Mouse (Mus musculus) skeletal muscle tissue, adult 2 months (tissue): ENCODE results near the gene St6galnac3.

Experiments
- DNase-seq: peaks from one replicate; pipeline ENCODE4 v3.0.0-alpha.2; 2012; ENCODE audit warnings: low read depth, low spot score

The St6galnac3 gene

GRCm38 (mm10) chr3:153291406-153292045 is 433.4 kb downstream of the St6galnac3 start:
- no peak for DNase-seq

- no peak for DNase-seq
Measured at GRCm38 (mm10) chr3:153289971-153290370, 435.0 kb downstream of the St6galnac3 start.

GRCm38 (mm10) chr3:153287564-153287963 is 437.4 kb downstream of the St6galnac3 start:
- DNase-seq: no peak

DNA sequence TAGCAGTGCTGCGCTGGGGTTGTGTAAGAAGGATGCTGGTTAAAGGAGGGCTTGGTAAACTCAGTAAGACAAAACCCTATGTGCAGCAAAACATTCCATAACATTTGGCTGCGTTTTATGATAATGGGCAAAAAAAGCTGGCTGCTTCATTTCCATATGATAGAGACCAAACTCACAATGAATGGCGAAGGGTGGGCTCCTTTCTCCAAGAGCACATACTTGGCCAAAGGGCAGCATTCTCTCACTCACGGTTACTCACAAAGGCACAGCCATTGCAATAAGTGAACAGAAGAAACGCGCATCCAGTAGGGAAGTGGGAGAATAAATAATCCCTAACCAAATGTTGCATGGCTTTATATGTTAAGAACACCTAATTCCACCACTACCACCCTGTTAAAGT is 437.9 kb downstream of the St6galnac3 start:
- no peak for DNase-seq

- no peak for DNase-seq
Measured at GRCm38 (mm10) chr3:153282123-153282765, 442.7 kb downstream of the St6galnac3 start.

DNA sequence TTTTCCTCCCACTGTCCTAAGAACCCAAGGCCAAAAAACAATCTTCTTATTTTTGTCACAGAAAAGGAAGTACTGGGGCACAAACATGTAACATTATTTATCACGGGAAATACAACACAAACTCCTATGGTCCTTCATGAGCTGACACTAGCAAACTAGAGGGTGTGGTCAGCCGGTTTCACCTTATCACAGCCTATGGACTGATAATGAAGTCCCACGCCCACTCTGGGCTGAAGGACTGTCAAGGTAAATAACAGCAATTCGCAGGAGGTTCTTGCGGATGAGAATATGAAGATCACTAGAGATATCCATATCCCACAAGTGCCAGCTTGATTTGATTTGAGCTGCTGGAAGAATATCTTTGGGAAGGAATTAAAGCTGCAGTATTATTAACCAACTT is 446.7 kb downstream of the St6galnac3 start:
- DNase-seq: no peak

GRCm38 (mm10) chr3:153277389-153277999 is 447.5 kb downstream of the St6galnac3 start:
- no peak for DNase-seq

DNA sequence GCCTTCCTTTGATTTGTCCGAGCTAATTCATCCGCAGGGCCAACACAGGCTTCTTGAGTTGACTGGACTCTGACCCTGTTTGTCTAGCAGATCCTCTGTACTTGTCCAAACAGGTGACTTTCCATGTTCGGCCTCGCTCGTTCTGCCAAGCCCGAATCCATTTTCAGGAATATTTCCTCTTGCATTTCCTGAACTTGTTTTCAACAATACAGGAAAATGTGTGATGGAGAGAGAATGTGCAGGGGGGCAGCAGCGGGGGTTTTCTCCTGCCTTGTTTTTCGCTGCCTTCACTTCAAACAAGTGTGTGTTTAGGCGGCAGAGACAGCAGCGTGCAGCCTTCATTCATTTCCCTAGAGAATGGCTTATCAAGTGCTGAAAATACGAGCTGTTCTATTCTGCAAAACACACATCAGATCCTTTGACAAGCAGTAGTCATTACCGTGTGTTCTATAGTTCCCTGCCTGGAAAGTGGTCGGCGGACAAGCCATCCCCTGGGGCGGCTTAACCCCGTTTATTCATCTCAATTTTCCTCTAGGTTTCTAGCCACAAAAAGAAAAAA is 448.1 kb downstream of the St6galnac3 start:
- DNase-seq: no peak

DNA sequence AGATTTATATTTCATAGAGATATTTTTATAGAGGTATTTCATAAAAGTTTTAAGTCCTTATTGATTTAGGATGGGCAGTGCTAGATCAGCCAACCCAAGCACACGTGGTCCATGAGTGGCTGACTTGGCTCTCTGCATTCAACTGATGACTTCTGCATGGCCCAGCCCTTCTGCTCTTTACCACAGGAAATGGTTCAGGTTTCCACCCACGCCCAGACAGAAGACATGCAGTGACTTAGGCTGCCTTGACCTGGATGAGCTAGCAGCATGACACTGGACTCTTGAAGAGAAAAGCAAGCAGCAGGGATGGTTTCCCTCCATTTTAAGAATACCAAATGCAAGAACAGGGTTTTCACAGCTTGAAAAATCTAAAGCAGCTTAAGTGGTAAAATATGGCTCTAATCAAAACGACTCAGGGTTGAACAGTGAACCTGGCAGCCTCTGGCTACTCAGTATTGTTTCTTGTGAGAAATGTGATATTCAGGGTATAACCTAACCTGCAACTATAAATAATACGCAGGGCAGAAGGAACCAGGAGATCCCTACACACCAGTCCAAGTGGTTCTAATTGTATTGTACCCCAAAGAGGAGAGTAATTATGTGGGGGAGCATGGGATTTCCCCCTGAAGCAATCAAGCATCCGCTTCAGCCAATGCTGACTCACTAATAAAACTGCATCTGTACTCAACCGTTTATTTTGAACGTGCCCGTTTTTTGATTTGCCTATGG is 448.7 kb downstream of the St6galnac3 start:
- DNase-seq: no peak

- DNase-seq: no peak
Measured at GRCm38 (mm10) chr3:153272241-153272640, 452.7 kb downstream of the St6galnac3 start.

GRCm38 (mm10) chr3:153267397-153267796 is 457.6 kb downstream of the St6galnac3 start:
- no peak for DNase-seq

DNA sequence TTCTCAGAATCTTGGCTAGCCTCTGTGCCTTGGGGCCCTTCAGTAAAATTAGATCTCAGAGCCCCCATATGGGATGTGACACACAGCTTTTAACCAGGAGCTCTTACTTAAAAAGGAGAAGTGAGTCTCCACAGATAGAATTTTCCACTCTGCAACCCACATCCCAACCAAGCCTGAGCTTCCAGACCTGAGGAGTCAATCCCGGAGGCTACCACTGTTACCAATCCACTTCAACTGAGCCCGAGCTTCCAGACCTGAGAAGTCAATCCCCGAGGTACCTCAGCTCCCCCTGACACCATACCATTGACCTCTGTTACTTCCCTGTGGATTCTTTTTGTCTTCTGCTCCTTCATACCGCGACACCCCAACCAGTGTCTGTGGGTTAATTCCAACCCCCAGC is 463.0 kb downstream of the St6galnac3 start:
- DNase-seq: no peak

GRCm38 (mm10) chr3:153260225-153260933 is 464.6 kb downstream of the St6galnac3 start:
- DNase-seq: no peak

- DNase-seq: no peak
Measured at GRCm38 (mm10) chr3:153255910-153256309, 469.1 kb downstream of the St6galnac3 start.

DNA sequence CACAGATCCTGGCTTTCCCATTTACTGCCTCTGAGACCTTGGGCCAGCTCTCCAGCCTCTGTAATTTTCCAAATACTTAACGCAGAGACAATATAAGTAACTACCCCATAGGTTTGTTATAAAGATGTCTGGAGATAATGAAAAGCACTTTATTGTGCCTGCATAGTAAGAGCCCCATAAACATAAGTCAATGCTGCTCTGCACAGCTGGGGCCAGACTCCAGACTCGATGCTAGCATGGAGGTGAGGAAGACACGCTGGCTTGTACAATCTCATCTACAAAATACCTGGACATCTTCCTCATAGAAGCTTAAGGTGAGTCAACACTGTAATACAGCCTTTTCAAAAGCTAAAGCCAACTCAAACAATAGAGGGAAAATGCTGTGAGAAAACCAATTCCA is 473.3 kb downstream of the St6galnac3 start:
- DNase-seq: no peak

DNA sequence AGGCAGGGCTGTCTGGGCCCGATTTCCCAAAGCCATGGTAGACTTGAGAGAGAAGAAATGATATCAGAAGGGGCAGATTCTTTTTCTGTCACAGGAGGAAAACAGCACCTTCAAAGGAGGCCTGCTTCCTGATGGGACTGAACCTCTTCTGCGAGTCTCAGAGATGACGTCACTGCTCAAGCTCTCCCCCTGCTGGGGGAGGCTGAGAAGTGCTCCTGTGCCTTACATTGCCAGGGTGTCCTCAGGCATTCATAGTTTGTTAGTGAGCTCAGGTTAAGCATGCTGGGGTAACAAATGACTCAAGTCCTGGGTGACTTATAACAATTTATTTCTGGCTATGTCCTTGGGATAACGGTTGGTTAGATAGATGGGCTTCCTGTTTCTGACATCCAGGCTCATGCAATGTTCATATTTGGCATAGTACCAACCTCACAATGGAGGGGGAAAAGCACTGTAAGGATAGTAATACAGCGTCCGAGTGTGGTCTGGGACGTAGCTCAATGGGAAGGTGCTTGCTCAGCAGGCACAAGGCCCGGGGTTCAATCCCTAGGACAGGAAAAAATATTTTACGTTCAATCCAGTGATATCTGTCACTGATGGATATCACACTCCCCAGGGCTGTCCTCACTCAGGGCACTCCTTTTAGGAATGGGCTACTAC is 474.2 kb downstream of the St6galnac3 start:
- DNase-seq: peak; percentile 44

- no peak for DNase-seq
Measured at GRCm38 (mm10) chr3:153248866-153249265, 476.1 kb downstream of the St6galnac3 start.

DNA sequence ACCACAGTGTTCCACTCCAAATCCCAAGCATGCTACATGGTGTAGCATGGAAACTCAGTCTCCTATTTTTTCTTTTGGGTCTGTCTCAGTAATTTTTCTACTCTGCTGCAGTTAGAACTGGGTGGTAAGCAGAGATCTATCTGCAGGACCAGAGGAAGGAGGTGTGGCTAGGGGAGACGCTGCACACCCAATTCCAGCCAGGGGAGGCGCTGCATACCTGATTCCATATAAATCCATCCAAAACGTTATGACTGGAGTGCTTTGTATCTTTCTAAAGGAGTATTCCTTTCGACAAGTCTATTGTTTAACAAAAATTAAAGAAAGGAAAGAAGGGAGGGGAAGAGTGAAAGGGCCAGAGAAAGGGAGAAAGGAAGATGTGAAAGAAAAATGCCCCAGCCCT is 476.9 kb downstream of the St6galnac3 start:
- DNase-seq: no peak

GRCm38 (mm10) chr3:153242524-153242923 is 482.4 kb downstream of the St6galnac3 start:
- no peak for DNase-seq

- DNase-seq: no peak
Measured at GRCm38 (mm10) chr3:153241134-153241533, 483.8 kb downstream of the St6galnac3 start.

DNA sequence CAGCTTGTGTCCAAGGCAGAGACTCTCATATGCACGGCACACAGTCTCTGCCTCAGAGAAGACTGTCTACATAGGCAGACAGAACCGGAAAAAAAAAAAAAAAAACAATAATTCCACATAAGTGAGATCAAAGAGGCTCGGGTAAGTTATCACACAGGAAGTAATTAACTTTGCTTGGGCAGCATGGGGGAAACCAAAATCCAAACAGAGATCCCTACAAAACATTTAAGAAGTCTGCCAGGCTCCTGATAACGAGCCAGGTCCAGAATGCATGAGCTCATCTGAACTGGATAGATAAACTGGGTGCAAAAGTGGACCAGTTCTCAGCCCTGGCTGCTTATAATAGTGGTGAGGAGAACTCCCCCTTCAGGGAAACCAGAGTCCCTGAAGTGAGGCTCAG is 484.6 kb downstream of the St6galnac3 start:
- DNase-seq: no peak
